13 mouse cellular contexts compared by ENCODE assay signal in genomic region chr9:101446316-101446715, GRCm38 (mm10).
A peak's percentile ranks its signal among the peaks of the same experiment; 100 is the strongest.
DNase-seq lines count a peak whose midpoint lies in the region; ATAC-seq and TF ChIP-seq lines count a peak whose summit lies in the region.
"Had no signal": no experiment of that assay in that cellular context is flagged by ENCODE, and none has a peak within 500 bp of the region (broad histone marks: within the 10 kb centered on the region; RNA-seq: fewer than 3 reads in every experiment).

No protein-coding gene starts in this region.

- no peak for TF ChIP-seq CTCF in heart, postnatal 0 days (IDR thresholded peaks at IDR 0.05; ENCODE audit: low read depth)
- TF ChIP-seq CTCF in stomach, postnatal 0 days (IDR thresholded peaks at IDR 0.05; ENCODE audit: low read depth), result no peak

- no peaks in the 10 kb centered on the region for H3K27me3 ChIP-seq in heart, embryonic 12.5 days (replicated peaks)
- H3K27me3 ChIP-seq in heart, postnatal 0 days (ENCODE audit: control insufficient read depth, insufficient read depth, low read length), result no peaks in the 10 kb centered on the region
- H3K27me3 ChIP-seq in stomach, postnatal 0 days (ENCODE audit: control insufficient read depth, insufficient read depth, low read length), result no peaks in the 10 kb centered on the region
- H3K27me3 ChIP-seq in midbrain, embryonic 14.5 days (ENCODE audit: control insufficient read depth, insufficient read depth, low read length), result no peaks in the 10 kb centered on the region
- H3K27me3 ChIP-seq: embryonic facial prominence, embryonic 13.5 days; heart, embryonic 13.5 days; hindbrain, embryonic 15.5 days; kidney, embryonic 15.5 days had no signal

- peak; percentile 24 for DNase-seq in heart, adult 8-10 months (ENCODE audit: low spot score)
- peak; percentile 20 for DNase-seq in right cerebral cortex, adult 18-20 months
- no peak for DNase-seq in right cerebral cortex, postnatal 25 days
- no peak for DNase-seq in heart, postnatal 0 days (ENCODE audit: low spot score)
- DNase-seq in stomach, postnatal 0 days (ENCODE audit: low spot score), result no peak
- DNase-seq in midbrain, embryonic 14.5 days, result no peak
- DNase-seq in kidney, postnatal 36 days, result no peak
- DNase-seq: thymus, postnatal 36 days had no signal

- no peak for TF ChIP-seq EP300 in heart, postnatal 0 days (IDR thresholded peaks at IDR 0.05; ENCODE audit: low read depth)
- no peak for TF ChIP-seq EP300 in stomach, postnatal 0 days (optimal IDR thresholded peaks at IDR 0.05)

- no peak overlapping the region for H3K4me2 ChIP-seq in heart, embryonic 12.5 days
- H3K4me2 ChIP-seq in heart, postnatal 0 days (ENCODE audit: low read depth, low read length), result no peak overlapping the region
- H3K4me2 ChIP-seq in stomach, postnatal 0 days (replicated peaks; ENCODE audit: low read depth), result no peak overlapping the region
- H3K4me2 ChIP-seq in midbrain, embryonic 14.5 days (ENCODE audit: low read length), result no peak overlapping the region
- H3K4me2 ChIP-seq: embryonic facial prominence, embryonic 13.5 days; heart, embryonic 13.5 days; hindbrain, embryonic 15.5 days; kidney, embryonic 15.5 days had no signal

- no peaks in the 10 kb centered on the region for H3K9me3 ChIP-seq in heart, embryonic 12.5 days (replicated peaks)
- no peaks in the 10 kb centered on the region for H3K9me3 ChIP-seq in heart, postnatal 0 days (replicated peaks; ENCODE audit: control insufficient read depth, low read length)
- no peaks in the 10 kb centered on the region for H3K9me3 ChIP-seq in stomach, postnatal 0 days (ENCODE audit: control insufficient read depth, low read length)
- no peaks in the 10 kb centered on the region for H3K9me3 ChIP-seq in midbrain, embryonic 14.5 days (ENCODE audit: control insufficient read depth, low read length)
- H3K9me3 ChIP-seq: embryonic facial prominence, embryonic 13.5 days; heart, embryonic 13.5 days; hindbrain, embryonic 15.5 days; kidney, embryonic 15.5 days had no signal

- H3K27ac ChIP-seq in heart, embryonic 12.5 days (ENCODE audit: poor library complexity, severe bottlenecking), result no peak overlapping the region
- no peak overlapping the region for H3K27ac ChIP-seq in heart, postnatal 0 days (ENCODE audit: low read depth)
- H3K27ac ChIP-seq in stomach, postnatal 0 days (replicated peaks), result no peak overlapping the region
- no peak overlapping the region for H3K27ac ChIP-seq in midbrain, embryonic 14.5 days (replicated peaks; ENCODE audit: low read depth, low read length)
- H3K27ac ChIP-seq: embryonic facial prominence, embryonic 13.5 days; heart, embryonic 13.5 days; hindbrain, embryonic 15.5 days; kidney, embryonic 15.5 days had no signal

- WGBS in heart, embryonic 12.5 days, result 73% methylated on average over 2 of the region's 2 CpGs
- 64% methylated on average over 2 of the region's 2 CpGs for whole genome bisulfite sequencing in heart, postnatal 0 days
- 35% methylated on average over 2 of the region's 2 CpGs for WGBS in stomach, postnatal 0 days
- WGBS in midbrain, embryonic 14.5 days, result 86% methylated on average over 2 of the region's 2 CpGs

- ATAC-seq in heart, embryonic 12.5 days (ENCODE audit: insufficient number of reproducible peaks, low FRiP score), result no peak
- 0 out of 2 replicates have a peak, but pooled peaks have one; percentile 60 for ATAC-seq in heart, postnatal 0 days (ENCODE audit: insufficient read depth, low read depth)
- peak; percentile 30; the same call in 1 of the 2 replicates for ATAC-seq in stomach, postnatal 0 days (ENCODE audit: low FRiP score, low TSS enrichment)
- ATAC-seq in midbrain, embryonic 14.5 days (ENCODE audit: low FRiP score, low TSS enrichment), result no peak

- H3K9ac ChIP-seq in heart, embryonic 12.5 days, result no peak overlapping the region
- no peak overlapping the region for H3K9ac ChIP-seq in heart, postnatal 0 days (replicated peaks; ENCODE audit: low read depth, low read length)
- no peak overlapping the region for H3K9ac ChIP-seq in stomach, postnatal 0 days (ENCODE audit: low read length)
- H3K9ac ChIP-seq in midbrain, embryonic 14.5 days (replicated peaks; ENCODE audit: low read length), result no peak overlapping the region
- H3K9ac ChIP-seq: embryonic facial prominence, embryonic 13.5 days; heart, embryonic 13.5 days; hindbrain, embryonic 15.5 days; kidney, embryonic 15.5 days had no signal

- H3K4me1 ChIP-seq in heart, embryonic 12.5 days (replicated peaks), result peaks cover 7% of the 10 kb centered on the region; the same call in 1 of the 2 replicates
- H3K4me1 ChIP-seq in heart, postnatal 0 days (ENCODE audit: control insufficient read depth, insufficient read depth), result no peaks in the 10 kb centered on the region
- H3K4me1 ChIP-seq in stomach, postnatal 0 days (replicated peaks; ENCODE audit: control insufficient read depth, insufficient read depth), result no peaks in the 10 kb centered on the region; the same call in 1 of the 2 replicates
- H3K4me1 ChIP-seq in midbrain, embryonic 14.5 days (ENCODE audit: control insufficient read depth, insufficient read depth, low read length), result no peaks in the 10 kb centered on the region
- H3K4me1 ChIP-seq: embryonic facial prominence, embryonic 13.5 days; hindbrain, embryonic 15.5 days had no signal

- no peaks in the 10 kb centered on the region for H3K36me3 ChIP-seq in heart, embryonic 12.5 days
- H3K36me3 ChIP-seq in heart, postnatal 0 days (replicated peaks; ENCODE audit: control insufficient read depth, insufficient read depth, low read length), result no peaks in the 10 kb centered on the region
- H3K36me3 ChIP-seq in stomach, postnatal 0 days (ENCODE audit: control insufficient read depth, insufficient read depth, low read length), result no peaks in the 10 kb centered on the region
- H3K36me3 ChIP-seq in midbrain, embryonic 14.5 days (ENCODE audit: control insufficient read depth, insufficient read depth, low read length), result no peaks in the 10 kb centered on the region
- H3K36me3 ChIP-seq: embryonic facial prominence, embryonic 13.5 days; heart, embryonic 13.5 days; hindbrain, embryonic 15.5 days; kidney, embryonic 15.5 days had no signal

- no peak overlapping the region for H3K4me3 ChIP-seq in heart, embryonic 12.5 days
- no peak overlapping the region for H3K4me3 ChIP-seq in heart, postnatal 0 days (ENCODE audit: low read depth, low read length)
- H3K4me3 ChIP-seq in stomach, postnatal 0 days (ENCODE audit: low read depth, low read length), result no peak overlapping the region
- no peak overlapping the region for H3K4me3 ChIP-seq in midbrain, embryonic 14.5 days (replicated peaks; ENCODE audit: low read depth, low read length)
- H3K4me3 ChIP-seq: embryonic facial prominence, embryonic 13.5 days; heart, embryonic 13.5 days; hindbrain, embryonic 15.5 days; kidney, embryonic 15.5 days had no signal

Comparison
In these comparisons a context has a peak if more than half of its experiments do, and no peak if none do; other contexts are left out.
1. DNase-seq: peak in heart, adult 8-10 months (single experiment) and right cerebral cortex, adult 18-20 months (single experiment); none in right cerebral cortex, postnatal 25 days (single experiment), heart, postnatal 0 days (single experiment), stomach, postnatal 0 days (single experiment), midbrain, embryonic 14.5 days (single experiment) and kidney, postnatal 36 days (0 of 2).
2. ATAC-seq: peak in heart, postnatal 0 days (single experiment) and stomach, postnatal 0 days (single experiment); none in heart, embryonic 12.5 days (single experiment) and midbrain, embryonic 14.5 days (single experiment).